Mouse (Mus musculus) gastrocnemius, postnatal 36 days (tissue): ENCODE measurements around the gene Chmp6. TPM values are rescaled to one million over a fixed set of nuclear protein-coding genes. Genes with fewer than 3 reads are reported as not detected.

Source experiments
- DNase-seq, 2 experiments: peaks; one replicate each; pipeline ENCODE4 v3.0.0; 2022
- intact Hi-C: fragments of 180-260 bp; cut with DNase I; formaldehyde crosslinking; loops from one replicate; pipeline ENCODE4 v1.15.1; 2025
- total RNA-seq, 2 experiments: library from RNA; stranded (reverse); gene quantifications; 2 replicates each; pipeline ENCODE4 v1.2.3; 2021

The Chmp6 gene
- total RNA-seq, 2 experiments from 2014 or later, result 23.6 to 28.6 TPM

- intact Hi-C loops, result no loop called here
- DNase-seq, result no peak
These were observed 38.1 kb downstream of the Chmp6 start for GRCm38 (mm10) chr11:119951326-119951725.

GRCm38 (mm10) chr11:119952429-119953224 lies 39.4 kb downstream of the Chmp6 start:
- intact Hi-C loops, result no loop called here

GRCm38 (mm10) chr11:119954233-119954632 lies 41.0 kb downstream of the Chmp6 start:
- no peak for DNase-seq
- intact Hi-C loops, result no loop called here

More at GRCm38 (mm10) chr11:119952429-119953224, 39.4 kb downstream of the Chmp6 start:
- peak in 1 of 2 experiments; percentile 56 for DNase-seq

GRCm38 (mm10) chr11:119954749-119955337 lies 41.6 kb downstream of the Chmp6 start:
- no peak for DNase-seq
- intact Hi-C loops, result no loop called here

GRCm38 (mm10) chr11:119955432-119955831 lies 42.2 kb downstream of the Chmp6 start:
- intact Hi-C loops, result no loop called here
- no peak for DNase-seq

- no peak for DNase-seq
- intact Hi-C loops, result no loop called here
These were observed 43.3 kb downstream of the Chmp6 start for GRCm38 (mm10) chr11:119956590-119956989.

GRCm38 (mm10) chr11:119958856-119959255 lies 45.6 kb downstream of the Chmp6 start:
- intact Hi-C loops, result no loop called here
- no peak for DNase-seq

- DNase-seq, result no peak
- intact Hi-C loops, result no loop called here
These were observed 46.5 kb downstream of the Chmp6 start for GRCm38 (mm10) chr11:119959714-119960113.

GRCm38 (mm10) chr11:119960671-119961070 lies 47.4 kb downstream of the Chmp6 start:
- no peak for DNase-seq
- intact Hi-C loops, result no loop called here

GRCm38 (mm10) chr11:119961511-119961910 lies 48.3 kb downstream of the Chmp6 start:
- DNase-seq, result no peak
- intact Hi-C loops, result no loop called here

GRCm38 (mm10) chr11:119965053-119965452 lies 51.8 kb downstream of the Chmp6 start:
- DNase-seq, result no peak
- intact Hi-C loops, result no loop called here

GRCm38 (mm10) chr11:119966294-119966693 lies 53.1 kb downstream of the Chmp6 start:
- DNase-seq, result no peak
- intact Hi-C loops, result no loop called here

GRCm38 (mm10) chr11:119967401-119967800 lies 54.2 kb downstream of the Chmp6 start:
- intact Hi-C loops, result no loop called here
- DNase-seq, result no peak

GRCm38 (mm10) chr11:119967892-119968291 lies 54.7 kb downstream of the Chmp6 start:
- intact Hi-C loops, result no loop called here
- no peak for DNase-seq

Other genes with a start within 250 kb of the Chmp6 start
- 1 to 10 TPM; 1.8 to 2.6 TPM for gene Baiap2, start 29.3 kb downstream of the Chmp6 start, total RNA-seq
- gene Aatk, start 133.7 kb downstream of the Chmp6 start, total RNA-seq, result 1 to 10 TPM; 3.2 to 4.1 TPM
- gene Cep131, start 173.4 kb downstream of the Chmp6 start, total RNA-seq, result 1 to 10 TPM; 6.6 to 8.0 TPM
- gene Tepsin, start 185.3 kb downstream of the Chmp6 start, total RNA-seq, result 1 to 10 TPM; 4.2 to 5.6 TPM
- 10 to 100 TPM; 32.1 to 32.9 TPM for gene Ndufaf8, start 185.5 kb downstream of the Chmp6 start, total RNA-seq
- gene Slc38a10, start 237.9 kb downstream of the Chmp6 start, total RNA-seq, result 10 to 100 TPM; 43.0 to 43.4 TPM